Comparison of ENCODE assay signal across 22 mouse cellular contexts in the genomic region with DNA sequence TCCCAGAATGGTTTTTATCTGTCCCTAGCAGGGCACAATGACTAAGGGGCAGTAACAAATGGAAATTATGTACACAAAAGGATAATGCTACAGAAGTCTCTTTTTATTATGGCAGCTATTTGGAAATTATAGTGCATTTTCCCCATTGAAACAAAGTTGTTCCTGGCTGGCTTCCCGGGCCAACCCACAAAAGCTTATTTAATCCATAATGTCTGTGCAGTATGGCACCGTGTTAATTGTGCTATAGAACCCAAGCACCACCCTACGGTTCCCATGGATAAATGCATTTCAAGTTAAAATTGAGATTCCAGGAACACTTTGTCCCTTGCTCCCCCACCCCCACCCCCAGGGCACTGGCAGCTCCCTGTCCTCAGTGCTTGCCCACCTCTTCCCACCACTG. TPM values are rescaled to one million over a fixed set of nuclear protein-coding genes. Genes with fewer than 3 reads are reported as not detected.
DNase-seq lines count a peak whose midpoint lies in the region; ATAC-seq lines count a peak whose summit lies in the region.
"Had no signal": no experiment of that assay in that cellular context is flagged by ENCODE, and none has a peak within 500 bp of the region (broad histone marks: within the 10 kb centered on the region; RNA-seq: fewer than 3 reads in every experiment).

No protein-coding gene starts in this region.

- DNase-seq in frontal cortex, postnatal 14 days (ENCODE audit: low spot score in 2 of 2), result no peak
- DNase-seq in left cerebral cortex, postnatal 14 days (ENCODE audit: low spot score in 2 of 2), result peak; percentile 20 to 32
- DNase-seq in left cerebral cortex, adult 11 months (ENCODE audit: low spot score), result no peak
- DNase-seq in brain, adult 2 months (ENCODE audit: low read depth, low spot score), result peak; percentile 33
- peak; percentile 20 for DNase-seq in right cerebral cortex, postnatal 25 days
- no peak for DNase-seq in kidney, postnatal 14 days
- DNase-seq: adrenal gland, adult 2 months; adrenal gland, postnatal 25 days; cerebellum, adult 11 months; cerebellum, adult 8-10 months; cerebellum, postnatal 14 days; embryo, embryonic 11 days; gastrocnemius, adult 2 months; gastrocnemius, postnatal 36 days; heart, adult 18-20 months; heart, postnatal 10 days had no signal

- intact Hi-C loops in left cerebral cortex, postnatal 14 days (cut with DNase I), result no loop called here

- ATAC-seq in frontal cortex, adult (ENCODE audit: low TSS enrichment), result peak; percentile 73
- ATAC-seq: forebrain, embryonic 13.5 days; hindbrain, postnatal 0 days had no signal

RNA-seq across cellular contexts. Expression of a gene that starts 9.5 kb away (rescaled TPM):
- 10 to 100 TPM; 16.7 to 18.9 TPM for total RNA-seq in left cerebral cortex, postnatal 14 days (2021)

RNA-seq across cellular contexts. Expression of a gene that starts 9.7 kb away (rescaled TPM):
- 1 to 10 TPM; 3.0 to 7.5 TPM for total RNA-seq in left cerebral cortex, postnatal 14 days (2021)
- total RNA-seq: CH12.LX; common myeloid progenitor, adult 5-6 weeks; gastrocnemius, adult 2 months; gastrocnemius, postnatal 36 days; hematopoietic stem cell, adult 5-6 weeks had no signal

RNA-seq across cellular contexts. Expression of a gene that starts 42.4 kb away (rescaled TPM):
- total RNA-seq in left cerebral cortex, postnatal 14 days (2021), result 10 to 100 TPM; 72.3 to 79.3 TPM

Comparison
In these comparisons a context has a peak if more than half of its experiments do, and no peak if none do; other contexts are left out.
1. DNase-seq: peak in left cerebral cortex, postnatal 14 days (2 of 2), brain, adult 2 months (single experiment) and right cerebral cortex, postnatal 25 days (single experiment); none in frontal cortex, postnatal 14 days (0 of 2), left cerebral cortex, adult 11 months (single experiment) and kidney, postnatal 14 days (single experiment).